Mouse (Mus musculus): ENCODE measurements around the gene Dtd2.

DNA sequence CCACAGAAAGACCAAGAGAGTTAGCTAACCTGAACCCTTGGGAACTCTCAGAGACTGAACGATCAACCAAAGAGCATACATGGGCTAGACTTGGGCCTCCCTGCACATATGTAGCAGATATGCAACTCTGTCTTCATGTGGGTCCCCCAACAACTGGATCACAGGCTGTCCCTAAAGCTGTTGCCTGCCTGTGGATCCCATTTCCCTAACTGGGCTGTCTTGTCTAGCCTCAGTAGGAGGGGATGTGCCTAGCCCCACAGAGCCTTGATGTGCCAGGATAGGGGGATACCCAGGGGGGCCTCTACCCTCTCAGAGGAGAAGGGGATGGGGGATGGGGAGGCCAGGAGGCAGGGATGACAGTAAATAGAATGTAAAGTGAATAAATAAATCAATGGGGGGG lies 22.7 kb downstream of the Dtd2 start:
- TF ChIP-seq CTCF (IDR thresholded peaks at IDR 0.05; ENCODE audit: low read depth): no peak
- TF ChIP-seq EP300 (optimal IDR thresholded peaks at IDR 0.05): no peak
